Mouse (Mus musculus): ENCODE measurements around the gene Tbl2. TPM values are rescaled to one million over a fixed set of nuclear protein-coding genes. Genes with fewer than 3 reads are reported as not detected.

The Tbl2 gene
- 17.0 TPM for polyA plus RNA-seq (2012; fragmentation: generic; extraction: Trizol)
- long read RNA-seq, experiment 1, full-length matches to known transcripts = 7 of 13 reads
- long read RNA-seq, experiment 1, partial matches to known transcripts = 0 of 13 reads
- long read RNA-seq, experiment 1, other reads (novel, unspliced or antisense) = 6 of 13 reads
- long read RNA-seq, experiment 2, full-length matches to known transcripts = 145 of 181 reads
- long read RNA-seq, experiment 2, partial matches to known transcripts = 3 of 181 reads
- long read RNA-seq, experiment 2, other reads (novel, unspliced or antisense) = 33 of 181 reads

DNA sequence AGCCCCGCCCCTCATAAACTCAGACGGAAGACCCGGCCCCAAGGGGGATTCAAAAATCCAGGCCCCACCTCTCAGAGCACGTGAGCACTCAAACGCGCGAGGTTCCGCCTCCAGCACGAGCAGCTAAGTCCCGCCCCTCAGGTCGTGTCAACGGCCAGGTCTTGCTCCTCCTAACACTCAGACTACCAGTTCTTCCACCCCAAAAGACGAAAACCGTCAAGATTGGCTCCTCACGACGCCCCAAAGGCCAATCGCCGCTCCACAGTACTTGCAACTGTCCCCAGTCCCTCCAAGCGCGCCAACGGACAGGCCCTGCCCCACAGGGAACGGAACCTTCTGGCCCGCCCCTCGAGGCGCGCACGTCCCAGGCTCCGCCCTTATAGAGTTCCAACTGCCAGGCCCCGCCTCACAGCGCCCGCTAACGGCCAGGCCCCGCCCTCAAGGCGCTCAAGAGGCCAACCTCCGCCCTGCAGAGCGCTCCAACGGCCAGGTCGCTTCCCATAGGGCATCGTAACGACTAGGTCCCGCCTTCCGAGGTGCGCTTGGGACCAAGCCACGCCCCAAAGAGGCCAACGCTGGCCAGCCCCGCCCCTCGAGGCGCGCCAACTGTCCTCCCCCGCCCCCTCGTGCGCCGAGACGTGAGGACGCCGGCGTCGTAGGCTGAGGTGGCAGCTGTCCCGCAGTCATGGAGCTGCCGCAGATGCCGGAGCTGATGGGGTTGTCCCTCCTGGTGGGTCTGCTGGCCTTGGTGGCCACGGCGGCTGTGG, at the start of gene Tbl2:
Gene Tbl2, plus strand, starts transcription at position 605 of the 767 bp plus-strand sequence.
- no peaks in the 10 kb centered on the region for H3K27me3 ChIP-seq (ENCODE audit: control insufficient read depth, insufficient read depth, insufficient read length)
- H3K79me3 ChIP-seq (ENCODE audit: low read depth) = peaks cover 7% of the 10 kb centered on the region
- peaks cover 13% of the 10 kb centered on the region for H3K36me3 ChIP-seq (ENCODE audit: control insufficient read depth, insufficient read depth)
- peak within 1 kb of the TSS; percentile 74 for H3K4me3 ChIP-seq (ENCODE audit: insufficient read depth, poor library complexity, severe bottlenecking)
- H3ac ChIP-seq (ENCODE audit: control insufficient read depth, insufficient read length, low read depth) = peak within 1 kb of the TSS; percentile 82
- TF ChIP-seq MYOD1 (IDR thresholded peaks at IDR 0.05; ENCODE audit: control insufficient read depth, insufficient read length, low read depth) (peak; percentile 19), FOSL1 (IDR thresholded peaks at IDR 0.05; ENCODE audit: insufficient read depth, low read length, poor library complexity, severe bottlenecking) (no peak), USF1 (IDR thresholded peaks at IDR 0.05; ENCODE audit: low read depth) (peak; percentile 95), MAX (IDR thresholded peaks at IDR 0.05) (peak; percentile 45), CTCF (IDR thresholded peaks at IDR 0.05; ENCODE audit: control insufficient read depth, insufficient read depth, insufficient read length) (no peak), MYOG (IDR thresholded peaks at IDR 0.05; ENCODE audit: control insufficient read depth, extremely low read depth, insufficient read length) (no peak), CEBPB (IDR thresholded peaks at IDR 0.05; ENCODE audit: low read depth) (no peak)
- H3K79me2 ChIP-seq (ENCODE audit: control insufficient read depth, insufficient read depth) = peaks cover 27% of the 10 kb centered on the region

GRCm38 (mm10) chr5:135100981-135101380, 48.5 kb upstream of the Tbl2 start:
- Histone ChIP-seq H3ac (ENCODE audit: control insufficient read depth, insufficient read length, low read depth) (no peak overlapping the region), H3K79me3 (ENCODE audit: low read depth) (no peaks in the 10 kb centered on the region), H3K27me3 (ENCODE audit: control insufficient read depth, insufficient read depth, insufficient read length) (peaks cover 45% of the 10 kb centered on the region), H3K79me2 (ENCODE audit: control insufficient read depth, insufficient read depth) (no peaks in the 10 kb centered on the region), H3K36me3 (ENCODE audit: control insufficient read depth, insufficient read depth) (no peaks in the 10 kb centered on the region), H3K4me3 (ENCODE audit: insufficient read depth, poor library complexity, severe bottlenecking) (no peak overlapping the region)
- TF ChIP-seq CEBPB (IDR thresholded peaks at IDR 0.05; ENCODE audit: low read depth) = peak; percentile 13
- TF ChIP-seq CTCF (IDR thresholded peaks at IDR 0.05; ENCODE audit: control insufficient read depth, insufficient read depth, insufficient read length) = no peak

GRCm38 (mm10) chr5:135103999-135104660, 45.3 kb upstream of the Tbl2 start:
- peaks cover 55% of the 10 kb centered on the region for H3K27me3 ChIP-seq (ENCODE audit: control insufficient read depth, insufficient read depth, insufficient read length)
- no peaks in the 10 kb centered on the region for H3K36me3 ChIP-seq (ENCODE audit: control insufficient read depth, insufficient read depth)
- H3K4me3 ChIP-seq (ENCODE audit: insufficient read depth, poor library complexity, severe bottlenecking) = no peak overlapping the region
- TF ChIP-seq MYOG (IDR thresholded peaks at IDR 0.05; ENCODE audit: control insufficient read depth, extremely low read depth, insufficient read length) (no peak), CEBPB (IDR thresholded peaks at IDR 0.05; ENCODE audit: low read depth) (no peak), MAX (IDR thresholded peaks at IDR 0.05) (no peak), USF1 (IDR thresholded peaks at IDR 0.05; ENCODE audit: low read depth) (no peak), CTCF (IDR thresholded peaks at IDR 0.05; ENCODE audit: control insufficient read depth, insufficient read depth, insufficient read length) (no peak), MYOD1 (IDR thresholded peaks at IDR 0.05; ENCODE audit: control insufficient read depth, insufficient read length, low read depth) (no peak), FOSL1 (IDR thresholded peaks at IDR 0.05; ENCODE audit: insufficient read depth, low read length, poor library complexity, severe bottlenecking) (no peak)
- no peak overlapping the region for H3ac ChIP-seq (ENCODE audit: control insufficient read depth, insufficient read length, low read depth)
- H3K79me2 ChIP-seq (ENCODE audit: control insufficient read depth, insufficient read depth) = no peaks in the 10 kb centered on the region
- H3K79me3 ChIP-seq (ENCODE audit: low read depth) = no peaks in the 10 kb centered on the region

DNA sequence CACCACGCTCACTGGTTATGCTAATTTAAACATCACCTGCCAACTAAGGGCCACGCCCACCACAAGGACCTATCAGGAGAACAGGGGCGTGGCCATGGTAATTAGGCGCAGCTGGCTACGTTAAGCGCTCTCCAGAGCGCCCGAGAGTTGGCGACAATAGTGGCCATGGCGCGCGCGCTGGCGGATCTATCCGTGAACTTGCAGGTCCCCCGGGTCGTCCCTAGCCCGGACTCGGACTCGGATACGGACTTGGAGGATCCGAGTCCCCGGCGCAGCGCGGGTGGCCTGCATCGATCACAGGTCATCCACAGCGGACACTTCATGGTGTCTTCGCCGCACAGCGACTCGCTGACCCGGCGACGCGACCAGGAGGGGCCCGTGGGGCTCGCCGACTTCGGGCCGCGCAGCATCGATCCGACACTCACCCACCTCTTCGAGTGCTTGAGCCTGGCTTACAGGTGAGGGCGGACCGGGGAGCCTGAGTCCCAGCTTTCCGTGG, 42.6 kb upstream of the Tbl2 start:
- Histone ChIP-seq H3ac (ENCODE audit: control insufficient read depth, insufficient read length, low read depth) (no peak overlapping the region), H3K27me3 (ENCODE audit: control insufficient read depth, insufficient read depth, insufficient read length) (peaks cover 56% of the 10 kb centered on the region), H3K4me3 (ENCODE audit: insufficient read depth, poor library complexity, severe bottlenecking) (no peak overlapping the region), H3K79me3 (ENCODE audit: low read depth) (no peaks in the 10 kb centered on the region), H3K36me3 (ENCODE audit: control insufficient read depth, insufficient read depth) (no peaks in the 10 kb centered on the region), H3K79me2 (ENCODE audit: control insufficient read depth, insufficient read depth) (no peaks in the 10 kb centered on the region)
- TF ChIP-seq CEBPB (IDR thresholded peaks at IDR 0.05; ENCODE audit: low read depth) = no peak
- TF ChIP-seq MAX (IDR thresholded peaks at IDR 0.05) = no peak
- no peak for TF ChIP-seq MYOG (IDR thresholded peaks at IDR 0.05; ENCODE audit: control insufficient read depth, extremely low read depth, insufficient read length)
- TF ChIP-seq USF1 (IDR thresholded peaks at IDR 0.05; ENCODE audit: low read depth) = no peak
- no peak for TF ChIP-seq CTCF (IDR thresholded peaks at IDR 0.05; ENCODE audit: control insufficient read depth, insufficient read depth, insufficient read length)
- no peak for TF ChIP-seq MYOD1 (IDR thresholded peaks at IDR 0.05; ENCODE audit: control insufficient read depth, insufficient read length, low read depth)

GRCm38 (mm10) chr5:135107521-135108501, 41.6 kb upstream of the Tbl2 start:
- Histone ChIP-seq H3K36me3 (ENCODE audit: control insufficient read depth, insufficient read depth) (no peaks in the 10 kb centered on the region), H3K27me3 (ENCODE audit: control insufficient read depth, insufficient read depth, insufficient read length) (peaks cover 60% of the 10 kb centered on the region), H3K4me3 (ENCODE audit: insufficient read depth, poor library complexity, severe bottlenecking) (no peak overlapping the region), H3ac (ENCODE audit: control insufficient read depth, insufficient read length, low read depth) (no peak overlapping the region), H3K79me3 (ENCODE audit: low read depth) (no peaks in the 10 kb centered on the region), H3K79me2 (ENCODE audit: control insufficient read depth, insufficient read depth) (no peaks in the 10 kb centered on the region)
- no peak for TF ChIP-seq FOSL1 (IDR thresholded peaks at IDR 0.05; ENCODE audit: insufficient read depth, low read length, poor library complexity, severe bottlenecking)
- TF ChIP-seq MYOG (IDR thresholded peaks at IDR 0.05; ENCODE audit: control insufficient read depth, extremely low read depth, insufficient read length) = no peak
- no peak for TF ChIP-seq CEBPB (IDR thresholded peaks at IDR 0.05; ENCODE audit: low read depth)
- no peak for TF ChIP-seq MAX (IDR thresholded peaks at IDR 0.05)
- no peak for TF ChIP-seq MYOD1 (IDR thresholded peaks at IDR 0.05; ENCODE audit: control insufficient read depth, insufficient read length, low read depth)
- no peak for TF ChIP-seq USF1 (IDR thresholded peaks at IDR 0.05; ENCODE audit: low read depth)
- no peak for TF ChIP-seq CTCF (IDR thresholded peaks at IDR 0.05; ENCODE audit: control insufficient read depth, insufficient read depth, insufficient read length)
